Mouse (Mus musculus): ENCODE results near the gene Chd9. TPM values are rescaled to one million over a fixed set of nuclear protein-coding genes. Genes with fewer than 3 reads are reported as not detected.

Gene Chd9
- polyA plus RNA-seq, 1 experiment from 2014 or later, result 85.2 TPM

GRCm38 (mm10) chr8:91059086-91059578 is 231.0 kb downstream of the Chd9 start:
- Histone ChIP-seq H3K27ac (no peak overlapping the region), H3K4me3 (no peak overlapping the region), H3K27me3 (no peaks in the 10 kb centered on the region), H3K4me1 (0 out of 2 replicates have a peak, but pooled peaks cover 4% of the 10 kb centered on the region), H3K9me3 (replicated peaks) (no peaks in the 10 kb centered on the region), H3K36me3 (ENCODE audit: poor library complexity, severe bottlenecking) (peaks cover 14% of the 10 kb centered on the region), H3K4me2 (no peak overlapping the region), H3K9ac (no peak overlapping the region)
- no peak for ATAC-seq

DNA sequence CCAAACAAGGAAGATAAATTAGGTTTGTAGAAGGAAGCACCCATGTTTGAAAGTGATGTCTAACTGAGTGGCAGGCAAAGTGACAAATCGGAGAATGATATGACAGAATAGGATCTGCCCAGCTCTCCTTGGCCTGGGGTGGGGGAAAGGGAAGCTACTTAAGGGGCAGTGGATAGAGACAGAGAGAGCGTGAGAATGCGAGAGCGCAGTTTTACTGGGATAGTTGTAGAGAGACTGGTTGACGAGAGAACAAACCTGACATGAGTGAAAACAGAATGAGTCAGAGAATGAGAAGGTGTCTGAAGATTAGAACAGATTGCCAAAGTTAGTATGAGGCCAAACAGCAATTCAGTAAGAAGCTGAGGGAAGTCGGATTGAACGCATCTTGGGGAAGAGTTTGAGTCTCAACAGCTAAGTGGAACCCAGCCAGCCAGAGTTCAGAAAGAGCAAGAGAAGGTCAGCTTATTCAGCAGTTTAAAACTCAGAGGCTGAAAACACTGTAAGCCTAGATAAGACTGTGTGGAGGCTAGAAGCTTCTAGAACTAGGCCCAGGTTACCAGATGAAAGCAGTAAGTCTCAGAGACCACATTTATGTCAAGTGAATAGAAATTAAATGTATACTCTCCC is 231.8 kb downstream of the Chd9 start:
- 0 out of 2 replicates have a peak, but pooled peaks cover 4% of the 10 kb centered on the region for H3K4me1 ChIP-seq
- H3K36me3 ChIP-seq (ENCODE audit: poor library complexity, severe bottlenecking), result peaks cover 14% of the 10 kb centered on the region
- ATAC-seq, result no peak
- H3K9me3 ChIP-seq (replicated peaks), result no peaks in the 10 kb centered on the region
- no peak overlapping the region for H3K4me2 ChIP-seq
- H3K4me3 ChIP-seq, result no peak overlapping the region
- no peak overlapping the region for H3K9ac ChIP-seq
- no peaks in the 10 kb centered on the region for H3K27me3 ChIP-seq
- no peak overlapping the region for H3K27ac ChIP-seq
- WGBS, result 92% methylated on average over 7 of the region's 7 CpGs

DNA sequence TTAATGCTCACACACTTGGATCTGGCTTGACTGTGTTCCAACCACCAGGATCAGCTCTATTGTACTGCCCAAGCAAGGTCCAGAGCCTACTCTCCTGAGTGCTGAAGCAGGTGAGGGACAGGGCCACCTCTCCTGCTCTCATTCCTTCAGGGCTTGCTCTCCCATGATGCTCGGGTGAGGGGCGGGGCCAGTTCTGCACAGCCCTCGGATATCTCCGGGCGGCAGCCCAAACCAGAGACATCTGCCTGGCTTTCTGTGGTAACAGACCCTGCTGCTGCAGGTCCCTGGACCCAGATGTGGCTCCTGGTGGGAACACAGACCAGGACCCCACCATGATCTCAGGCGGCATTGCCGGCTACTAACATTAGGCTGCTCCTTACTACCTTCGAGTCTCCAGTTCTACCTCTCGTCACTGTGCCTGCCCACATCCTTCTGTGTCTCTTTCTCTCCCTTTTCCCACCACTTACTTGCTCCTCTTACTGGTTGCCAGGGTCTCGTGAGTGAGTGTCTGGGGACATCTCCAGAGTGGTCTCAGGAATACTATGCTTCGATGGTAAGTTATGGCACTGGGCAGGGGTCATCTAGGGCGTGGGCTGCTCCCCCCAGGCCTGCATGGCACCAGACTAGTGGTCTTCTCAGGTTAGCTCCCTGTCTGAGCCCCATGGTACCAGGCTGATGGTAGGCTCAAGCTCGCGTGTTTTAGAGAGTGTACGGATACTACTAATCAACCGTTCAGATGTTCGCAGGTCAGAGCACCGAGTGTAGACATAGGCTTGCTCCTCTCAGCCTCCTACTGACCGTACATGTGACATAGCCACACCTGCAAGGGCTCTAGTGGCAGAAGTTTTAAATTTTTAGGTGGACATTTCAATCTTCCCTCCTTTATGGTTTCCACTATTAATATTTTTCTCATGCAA is 232.7 kb downstream of the Chd9 start:
- H3K9me3 ChIP-seq (replicated peaks), result no peaks in the 10 kb centered on the region
- H3K27me3 ChIP-seq, result no peaks in the 10 kb centered on the region
- H3K4me2 ChIP-seq, result no peak overlapping the region
- H3K4me3 ChIP-seq, result no peak overlapping the region
- H3K27ac ChIP-seq, result no peak overlapping the region
- H3K36me3 ChIP-seq (ENCODE audit: poor library complexity, severe bottlenecking), result peaks cover 9% of the 10 kb centered on the region
- 84% methylated on average over 19 of the region's 19 CpGs for WGBS
- ATAC-seq, result no peak
- no peak overlapping the region for H3K9ac ChIP-seq
- 0 out of 2 replicates have a peak, but pooled peaks cover 4% of the 10 kb centered on the region for H3K4me1 ChIP-seq

DNA sequence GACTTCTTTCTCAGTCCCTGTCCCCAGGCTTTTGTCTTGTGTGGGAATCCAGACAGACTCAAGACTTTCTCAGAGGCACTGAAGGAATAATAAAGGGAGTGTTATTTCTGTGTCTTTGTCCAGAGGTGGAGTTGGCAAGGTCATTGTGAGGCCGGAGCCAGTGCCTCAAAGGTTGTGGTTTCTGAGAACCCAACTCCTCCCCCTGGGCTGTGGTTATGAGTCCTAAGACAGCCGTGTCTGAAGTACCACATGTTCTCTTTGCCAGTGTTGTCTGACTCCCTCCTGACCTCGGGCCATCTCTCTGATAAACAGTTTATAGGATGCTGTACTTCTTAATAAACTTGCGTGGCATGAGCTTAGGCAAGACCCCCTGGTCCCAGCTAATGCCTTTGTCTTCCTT is 237.0 kb downstream of the Chd9 start:
- Histone ChIP-seq H3K36me3 (ENCODE audit: poor library complexity, severe bottlenecking) (no peaks in the 10 kb centered on the region), H3K9ac (no peak overlapping the region), H3K4me1 (peaks cover 10% of the 10 kb centered on the region), H3K4me3 (no peak overlapping the region), H3K4me2 (no peak overlapping the region), H3K9me3 (replicated peaks) (no peaks in the 10 kb centered on the region), H3K27me3 (no peaks in the 10 kb centered on the region), H3K27ac (no peak overlapping the region)
- WGBS, result 77% methylated on average over 4 of the region's 4 CpGs
- no peak for ATAC-seq

GRCm38 (mm10) chr8:91069407-91069806 is 241.3 kb downstream of the Chd9 start:
- 6% methylated on average over 10 of the region's 10 CpGs for WGBS
- no peak overlapping the region for H3K27ac ChIP-seq
- peak overlapping the region; percentile 84 for H3K4me3 ChIP-seq
- peak; percentile 9 for ATAC-seq
- H3K36me3 ChIP-seq (ENCODE audit: poor library complexity, severe bottlenecking), result no peaks in the 10 kb centered on the region
- no peaks in the 10 kb centered on the region for H3K9me3 ChIP-seq (replicated peaks)
- H3K4me1 ChIP-seq, result peaks cover 20% of the 10 kb centered on the region
- no peaks in the 10 kb centered on the region for H3K27me3 ChIP-seq
- H3K4me2 ChIP-seq, result peak overlapping the region; percentile 74
- peak overlapping the region; percentile 56 for H3K9ac ChIP-seq

GRCm38 (mm10) chr8:91069834-91070233 is 241.7 kb downstream of the Chd9 start, which contains the start of gene Rbl2:
TSS of gene Rbl2 (plus strand) at chr8:91070057.
- peak within 1 kb of the TSS; percentile 84 for H3K4me3 ChIP-seq
- peaks cover 20% of the 10 kb centered on the region for H3K4me1 ChIP-seq
- H3K27me3 ChIP-seq, result no peaks in the 10 kb centered on the region
- H3K9ac ChIP-seq, result peak within 1 kb of the TSS; percentile 84
- peak; percentile 99 for ATAC-seq
- H3K36me3 ChIP-seq (ENCODE audit: poor library complexity, severe bottlenecking), result no peaks in the 10 kb centered on the region
- under 1% methylated on average over 25 of the region's 25 CpGs for whole genome bisulfite sequencing
- H3K27ac ChIP-seq, result peak within 1 kb of the TSS; percentile 82
- H3K9me3 ChIP-seq (replicated peaks), result no peaks in the 10 kb centered on the region
- H3K4me2 ChIP-seq, result peak within 1 kb of the TSS; percentile 74

DNA sequence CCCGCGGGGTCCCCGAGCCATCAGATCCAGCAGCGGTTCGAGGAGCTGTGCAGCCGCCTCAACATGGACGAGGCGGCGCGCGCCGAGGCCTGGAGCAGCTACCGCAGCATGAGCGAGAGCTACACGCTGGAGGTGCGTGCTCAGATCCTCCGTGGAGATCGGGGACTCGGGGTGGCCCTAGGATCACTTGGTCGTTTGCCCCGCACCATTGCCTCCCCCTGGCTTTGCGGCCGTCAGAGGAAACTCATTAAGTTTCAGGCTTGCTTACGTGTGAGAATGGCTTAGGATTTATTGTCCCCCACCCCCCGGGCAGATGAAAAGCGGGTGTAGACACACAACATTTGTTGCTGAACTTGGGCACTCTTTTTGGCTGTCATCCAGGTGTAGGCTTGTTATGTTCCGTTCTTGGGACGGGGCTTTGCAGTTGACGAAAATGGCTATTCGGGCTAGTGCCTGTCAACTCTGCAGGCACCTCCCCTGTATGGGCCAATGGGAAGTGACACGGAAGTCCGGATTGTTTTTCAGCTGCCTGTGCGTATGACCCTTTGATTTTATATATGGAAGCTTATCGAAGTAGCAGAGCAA is 242.2 kb downstream of the Chd9 start:
- peaks cover 2% of the 10 kb centered on the region; the same call in 1 of the 2 replicates for H3K36me3 ChIP-seq (ENCODE audit: poor library complexity, severe bottlenecking)
- peak overlapping the region; percentile 84 for H3K9ac ChIP-seq
- peak; percentile 87 for ATAC-seq
- H3K4me2 ChIP-seq, result peak overlapping the region; percentile 74
- peak overlapping the region; percentile 84 for H3K4me3 ChIP-seq
- peaks cover 20% of the 10 kb centered on the region for H3K4me1 ChIP-seq
- no peaks in the 10 kb centered on the region for H3K27me3 ChIP-seq
- peak overlapping the region; percentile 82 for H3K27ac ChIP-seq
- WGBS, result under 1% methylated on average over 32 of the region's 34 CpGs
- no peaks in the 10 kb centered on the region for H3K9me3 ChIP-seq (replicated peaks)

DNA sequence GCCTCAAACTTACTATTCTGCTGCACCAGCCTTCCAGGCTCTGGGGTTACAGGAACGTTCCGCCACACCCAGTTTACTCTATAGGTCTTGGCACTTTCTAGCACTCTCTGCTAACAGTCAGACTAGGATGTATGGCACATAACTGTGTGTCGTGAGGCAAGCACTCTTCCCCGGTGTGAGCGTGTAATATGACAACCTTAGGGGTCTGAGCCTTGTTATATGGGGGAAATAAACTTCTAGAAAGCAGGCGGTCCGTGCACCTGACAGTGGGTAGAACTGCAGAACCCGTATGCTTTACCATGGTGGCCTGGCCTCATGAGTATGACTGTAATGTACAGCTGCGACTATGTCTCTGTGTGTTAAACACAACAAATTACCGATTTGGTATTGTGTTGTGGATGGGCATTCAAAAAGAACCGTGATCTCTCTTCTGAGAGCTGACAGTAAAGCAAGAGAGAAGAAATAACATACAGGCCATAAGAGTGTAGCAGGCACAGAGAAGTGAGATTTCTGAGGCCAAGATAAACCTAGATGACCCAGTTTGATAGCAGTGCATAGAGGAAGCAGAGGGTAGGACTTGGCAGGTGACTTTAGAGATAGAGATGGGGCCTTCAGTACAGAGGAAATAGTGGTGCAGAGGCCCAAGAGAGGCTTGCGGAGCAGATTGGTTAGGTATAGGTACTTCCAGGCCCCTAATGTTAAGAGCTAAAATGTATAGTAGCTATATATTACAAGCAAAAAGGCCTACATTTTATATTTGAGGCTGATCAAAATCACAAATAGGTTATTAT is 249.1 kb downstream of the Chd9 start:
- H3K9me3 ChIP-seq (replicated peaks), result no peaks in the 10 kb centered on the region
- no peak for ATAC-seq
- 93% methylated on average over 12 of the region's 12 CpGs for WGBS

GRCm38 (mm10) chr8:91079678-91080077 is 251.5 kb downstream of the Chd9 start:
- Histone ChIP-seq H3K9ac (no peak overlapping the region), H3K4me2 (no peak overlapping the region), H3K4me3 (no peak overlapping the region), H3K27ac (no peak overlapping the region), H3K9me3 (replicated peaks) (no peaks in the 10 kb centered on the region), H3K36me3 (ENCODE audit: poor library complexity, severe bottlenecking) (peaks cover 23% of the 10 kb centered on the region), H3K4me1 (no peaks in the 10 kb centered on the region), H3K27me3 (no peaks in the 10 kb centered on the region)
- ATAC-seq, result no peak
- 100% methylated on average over 2 of the region's 2 CpGs for WGBS

More for the DNA sequence above, 249.1 kb downstream of the Chd9 start:
- H3K27me3 ChIP-seq, result no peaks in the 10 kb centered on the region
- H3K27ac ChIP-seq, result no peak overlapping the region
- no peak overlapping the region for H3K9ac ChIP-seq
- peaks cover 21% of the 10 kb centered on the region for H3K36me3 ChIP-seq (ENCODE audit: poor library complexity, severe bottlenecking)
- H3K4me1 ChIP-seq, result no peaks in the 10 kb centered on the region
- H3K4me3 ChIP-seq, result no peak overlapping the region
- no peak overlapping the region for H3K4me2 ChIP-seq

GRCm38 (mm10) chr8:91081911-91082310 is 253.8 kb downstream of the Chd9 start:
- Histone ChIP-seq H3K27me3 (no peaks in the 10 kb centered on the region), H3K9me3 (replicated peaks) (no peaks in the 10 kb centered on the region), H3K27ac (no peak overlapping the region), H3K4me1 (no peaks in the 10 kb centered on the region), H3K4me3 (no peak overlapping the region), H3K36me3 (ENCODE audit: poor library complexity, severe bottlenecking) (peaks cover 40% of the 10 kb centered on the region), H3K9ac (no peak overlapping the region), H3K4me2 (no peak overlapping the region)
- ATAC-seq, result no peak
- 88% methylated on average over 7 of the region's 7 CpGs for WGBS

DNA sequence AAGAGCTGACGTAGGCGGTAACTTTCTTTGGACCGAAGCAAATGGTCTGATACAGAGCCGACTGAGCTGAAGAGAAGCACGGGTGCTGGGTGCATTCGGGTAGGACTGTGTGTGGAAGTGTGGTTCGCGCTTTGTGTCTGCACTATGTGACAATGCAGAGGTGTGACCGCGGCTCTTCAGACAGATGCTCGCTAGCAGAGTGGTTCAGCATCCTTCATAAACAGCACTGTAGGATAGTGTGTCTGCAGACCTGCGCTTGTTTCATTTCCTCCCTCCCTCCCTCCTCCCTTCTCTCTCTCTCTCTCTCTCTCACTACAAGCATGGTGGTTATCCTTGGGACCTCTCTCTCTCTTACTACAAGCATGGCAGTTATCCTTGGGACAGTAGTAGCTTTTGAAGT is 254.3 kb downstream of the Chd9 start:
- H3K4me1 ChIP-seq, result no peaks in the 10 kb centered on the region
- no peak overlapping the region for H3K27ac ChIP-seq
- no peak overlapping the region for H3K4me3 ChIP-seq
- no peak for ATAC-seq
- no peak overlapping the region for H3K9ac ChIP-seq
- peaks cover 44% of the 10 kb centered on the region for H3K36me3 ChIP-seq (ENCODE audit: poor library complexity, severe bottlenecking)
- H3K9me3 ChIP-seq (replicated peaks), result no peaks in the 10 kb centered on the region
- 94% methylated on average over 12 of the region's 12 CpGs for WGBS
- H3K4me2 ChIP-seq, result no peak overlapping the region
- H3K27me3 ChIP-seq, result no peaks in the 10 kb centered on the region

All from forebrain, embryonic 13.5 days (tissue).